22 mouse cellular contexts compared by ENCODE assay signal in the genomic region with DNA sequence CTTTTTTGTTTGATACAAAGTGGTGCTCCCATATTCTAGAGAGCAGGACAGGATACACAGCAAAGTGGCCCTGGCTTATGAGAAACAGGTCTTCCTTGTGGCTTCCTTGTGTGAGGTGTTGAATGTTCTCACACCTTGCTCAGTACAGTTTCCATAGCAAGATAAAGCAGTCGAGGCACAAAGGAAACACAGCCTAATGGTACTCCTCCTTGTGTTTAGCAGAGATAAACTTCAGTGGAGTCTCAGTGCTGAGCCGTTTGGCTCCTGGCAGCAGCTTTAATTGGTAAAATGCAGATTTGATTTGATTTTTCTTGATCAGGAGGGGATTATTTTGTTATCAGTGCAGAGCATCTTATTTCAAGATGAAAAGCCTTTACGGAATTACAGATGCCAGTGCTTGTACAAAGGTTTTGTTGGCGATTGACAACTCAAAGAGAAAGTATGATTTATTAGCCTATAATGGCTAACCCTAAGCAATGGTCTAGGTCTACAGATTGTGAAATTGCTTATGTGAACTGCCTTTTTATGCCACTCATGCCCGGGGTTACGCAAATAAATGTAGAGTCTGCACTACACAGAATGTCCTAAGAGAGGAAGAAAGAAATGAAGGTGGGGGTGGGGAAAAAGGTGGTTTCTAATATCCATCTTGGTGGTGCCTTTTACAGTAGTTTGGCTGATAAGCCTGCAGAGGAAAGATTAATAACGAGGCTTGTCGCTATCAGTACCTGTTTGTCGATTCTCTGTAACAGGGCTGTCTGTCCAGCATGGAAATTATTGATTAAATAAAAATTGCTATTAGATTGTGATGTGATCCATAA.
DNase-seq lines count a peak whose midpoint lies in the region; ATAC-seq and TF ChIP-seq lines count a peak whose summit lies in the region.
"Had no signal": no experiment of that assay in that cellular context is flagged by ENCODE, and none has a peak within 500 bp of the region (broad histone marks: within the 10 kb centered on the region; RNA-seq: fewer than 3 reads in every experiment).

No protein-coding gene starts in this region.

- 82% methylated on average over 9 of the region's 9 CpGs for WGBS in hindbrain, embryonic 12.5 days
- 82% methylated on average over 9 of the region's 9 CpGs for WGBS in hindbrain, embryonic 10.5 days
- 79% methylated on average over 9 of the region's 9 CpGs for WGBS in midbrain, embryonic 12.5 days
- WGBS in midbrain, postnatal 0 days = 54% methylated on average over 9 of the region's 9 CpGs
- WGBS in liver, embryonic 15.5 days (ENCODE audit: insufficient replicate concordance) = 32% methylated on average over 9 of the region's 9 CpGs
- 58% methylated on average over 9 of the region's 9 CpGs for WGBS in midbrain, embryonic 16.5 days

- H3K27ac ChIP-seq in hindbrain, embryonic 12.5 days = 0 out of 2 replicates have a peak overlapping the region, but pooled peaks have one; percentile 5
- H3K27ac ChIP-seq in hindbrain, embryonic 10.5 days = no peak overlapping the region
- no peak overlapping the region for H3K27ac ChIP-seq in midbrain, embryonic 12.5 days (replicated peaks)
- H3K27ac ChIP-seq in midbrain, postnatal 0 days (ENCODE audit: low read depth, low read length) = no peak overlapping the region
- no peak overlapping the region for H3K27ac ChIP-seq in liver, embryonic 15.5 days (replicated peaks)
- H3K27ac ChIP-seq in midbrain, embryonic 16.5 days (ENCODE audit: low read length) = no peak overlapping the region
- H3K27ac ChIP-seq: embryonic facial prominence, embryonic 12.5 days; gastrocnemius, adult 2 months; kidney, postnatal 0 days; left cerebral cortex, adult 2 months; lung, embryonic 15.5 days; macrophage had no signal

- DNase-seq in hindbrain, embryonic 10.5 days (ENCODE audit: low spot score) = no peak
- no peak for DNase-seq in midbrain, postnatal 0 days (ENCODE audit: low spot score)
- no peak for DNase-seq in kidney, adult 18-20 months
- DNase-seq in thymus, postnatal 10 days (ENCODE audit: low spot score in 2 of 2) = no peak
- DNase-seq: adrenal gland, postnatal 14 days; cerebellum, adult 2 months; cerebellum, postnatal 25 days; gastrocnemius, adult 2 months; kidney, adult 11 months; right cerebral cortex, postnatal 14 days; thymus, postnatal 25 days had no signal

- H3K9me3 ChIP-seq in hindbrain, embryonic 12.5 days (replicated peaks) = no peaks in the 10 kb centered on the region
- no peaks in the 10 kb centered on the region for H3K9me3 ChIP-seq in hindbrain, embryonic 10.5 days
- no peaks in the 10 kb centered on the region for H3K9me3 ChIP-seq in midbrain, embryonic 12.5 days
- H3K9me3 ChIP-seq in midbrain, postnatal 0 days (ENCODE audit: low read length) = no peaks in the 10 kb centered on the region
- H3K9me3 ChIP-seq in liver, embryonic 15.5 days (replicated peaks) = no peaks in the 10 kb centered on the region
- H3K9me3 ChIP-seq in midbrain, embryonic 16.5 days (replicated peaks; ENCODE audit: control insufficient read depth, low read length, poor library complexity, severe bottlenecking) = no peaks in the 10 kb centered on the region
- H3K9me3 ChIP-seq: embryonic facial prominence, embryonic 12.5 days; lung, embryonic 15.5 days had no signal

- ATAC-seq in hindbrain, embryonic 12.5 days (ENCODE audit: low FRiP score) = peak; percentile 43; the same call in 1 of the 2 replicates
- 0 out of 2 replicates have a peak, but pooled peaks have one; percentile 2 for ATAC-seq in midbrain, embryonic 12.5 days (ENCODE audit: low FRiP score, low read depth)
- ATAC-seq in midbrain, postnatal 0 days (ENCODE audit: low FRiP score) = no peak
- ATAC-seq in liver, embryonic 15.5 days (ENCODE audit: insufficient read depth) = peak; percentile 63
- peak; percentile 58; the same call in 1 of the 2 replicates for ATAC-seq in midbrain, embryonic 16.5 days
- ATAC-seq: forebrain, embryonic 14.5 days had no signal

- H3K9ac ChIP-seq in hindbrain, embryonic 12.5 days = no peak overlapping the region
- no peak overlapping the region for H3K9ac ChIP-seq in midbrain, embryonic 12.5 days (replicated peaks)
- no peak overlapping the region for H3K9ac ChIP-seq in midbrain, postnatal 0 days (replicated peaks; ENCODE audit: low read length, poor library complexity, severe bottlenecking)
- H3K9ac ChIP-seq in liver, embryonic 15.5 days = no peak overlapping the region
- H3K9ac ChIP-seq in midbrain, embryonic 16.5 days (ENCODE audit: low read depth, low read length) = no peak overlapping the region
- H3K9ac ChIP-seq: embryonic facial prominence, embryonic 12.5 days; lung, embryonic 15.5 days had no signal

- TF ChIP-seq CTCF in midbrain, postnatal 0 days (IDR thresholded peaks at IDR 0.05) = no peak

- H3K4me2 ChIP-seq in hindbrain, embryonic 12.5 days (replicated peaks) = no peak overlapping the region
- H3K4me2 ChIP-seq in midbrain, embryonic 12.5 days (replicated peaks) = no peak overlapping the region
- no peak overlapping the region for H3K4me2 ChIP-seq in midbrain, postnatal 0 days (ENCODE audit: low read depth, low read length, poor library complexity, severe bottlenecking)
- no peak overlapping the region for H3K4me2 ChIP-seq in liver, embryonic 15.5 days
- H3K4me2 ChIP-seq in midbrain, embryonic 16.5 days (ENCODE audit: low read length) = no peak overlapping the region
- H3K4me2 ChIP-seq: embryonic facial prominence, embryonic 12.5 days; heart, embryonic 11.5 days; lung, embryonic 15.5 days had no signal

- H3K36me3 ChIP-seq in hindbrain, embryonic 12.5 days = no peaks in the 10 kb centered on the region
- H3K36me3 ChIP-seq in hindbrain, embryonic 10.5 days = peaks cover 34% of the 10 kb centered on the region
- H3K36me3 ChIP-seq in midbrain, embryonic 12.5 days = no peaks in the 10 kb centered on the region
- H3K36me3 ChIP-seq in midbrain, postnatal 0 days (ENCODE audit: insufficient read depth, low read length) = no peaks in the 10 kb centered on the region
- H3K36me3 ChIP-seq in liver, embryonic 15.5 days (replicated peaks) = no peaks in the 10 kb centered on the region
- H3K36me3 ChIP-seq in midbrain, embryonic 16.5 days (ENCODE audit: control insufficient read depth, insufficient read depth, low read length) = no peaks in the 10 kb centered on the region

- H3K27me3 ChIP-seq in hindbrain, embryonic 12.5 days = no peaks in the 10 kb centered on the region
- H3K27me3 ChIP-seq in hindbrain, embryonic 10.5 days (ENCODE audit: insufficient read depth, poor library complexity, severe bottlenecking) = no peaks in the 10 kb centered on the region
- H3K27me3 ChIP-seq in midbrain, embryonic 12.5 days = no peaks in the 10 kb centered on the region
- H3K27me3 ChIP-seq in midbrain, postnatal 0 days (ENCODE audit: insufficient read depth, low read length) = no peaks in the 10 kb centered on the region
- no peaks in the 10 kb centered on the region; the same call in 1 of the 2 replicates for H3K27me3 ChIP-seq in liver, embryonic 15.5 days
- H3K27me3 ChIP-seq in midbrain, embryonic 16.5 days (ENCODE audit: control insufficient read depth, insufficient read depth, low read depth, low read length) = no peaks in the 10 kb centered on the region
- H3K27me3 ChIP-seq: embryonic facial prominence, embryonic 12.5 days; lung, embryonic 15.5 days had no signal

- H3K4me1 ChIP-seq in hindbrain, embryonic 12.5 days = no peaks in the 10 kb centered on the region
- H3K4me1 ChIP-seq in hindbrain, embryonic 10.5 days (replicated peaks) = 0 out of 2 replicates have a peak, but pooled peaks cover 4% of the 10 kb centered on the region
- no peaks in the 10 kb centered on the region; the same call in 1 of the 2 replicates for H3K4me1 ChIP-seq in midbrain, embryonic 12.5 days
- no peaks in the 10 kb centered on the region for H3K4me1 ChIP-seq in midbrain, postnatal 0 days (ENCODE audit: insufficient read depth, low read length)
- H3K4me1 ChIP-seq in liver, embryonic 15.5 days (replicated peaks) = peaks cover 9% of the 10 kb centered on the region; the same call in 1 of the 2 replicates
- H3K4me1 ChIP-seq in midbrain, embryonic 16.5 days (ENCODE audit: control insufficient read depth, insufficient read depth, low read length) = no peaks in the 10 kb centered on the region
- H3K4me1 ChIP-seq: lung, embryonic 15.5 days had no signal

- H3K4me3 ChIP-seq in hindbrain, embryonic 12.5 days = no peak overlapping the region
- H3K4me3 ChIP-seq in hindbrain, embryonic 10.5 days = no peak overlapping the region
- no peak overlapping the region for H3K4me3 ChIP-seq in midbrain, embryonic 12.5 days
- no peak overlapping the region for H3K4me3 ChIP-seq in midbrain, postnatal 0 days (ENCODE audit: low read depth, low read length)
- no peak overlapping the region for H3K4me3 ChIP-seq in liver, embryonic 15.5 days (replicated peaks)
- no peak overlapping the region for H3K4me3 ChIP-seq in midbrain, embryonic 16.5 days (ENCODE audit: low read depth, low read length)
- H3K4me3 ChIP-seq: embryonic facial prominence, embryonic 12.5 days; gastrocnemius, adult 2 months; left cerebral cortex, adult 2 months; lung, embryonic 15.5 days had no signal
